Comparison of ENCODE assay signal across 17 mouse cellular contexts in the genomic region with DNA sequence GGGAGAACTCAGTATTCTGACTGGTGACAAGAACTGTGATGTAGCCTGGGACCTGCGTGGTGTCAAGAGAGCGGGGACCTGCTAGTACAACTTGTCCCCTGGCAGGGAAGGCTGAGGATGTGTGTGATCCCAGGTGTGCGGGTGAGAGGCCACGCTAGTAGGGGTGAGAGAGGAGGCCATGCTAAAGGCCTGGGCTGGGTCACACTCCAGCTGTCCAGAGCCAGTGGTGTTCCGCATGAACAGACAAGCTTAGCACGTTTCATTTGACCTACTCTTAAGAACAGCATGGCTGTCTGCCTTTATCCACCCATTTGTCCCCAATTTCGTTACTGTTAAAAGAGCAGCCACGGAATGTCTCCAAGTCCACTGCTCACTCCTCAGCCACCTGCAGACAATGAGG.
"Had no signal": no experiment of that assay in that cellular context is flagged by ENCODE, and none has a peak within 500 bp of the region (broad histone marks: within the 10 kb centered on the region; RNA-seq: fewer than 3 reads in every experiment).

No protein-coding gene starts in this region.

- H3K27me3 ChIP-seq: liver, embryonic 13.5 days; lung, embryonic 15.5 days; megakaryocyte, embryonic 14.5 days; midbrain, embryonic 12.5 days; neural tube, embryonic 15.5 days had no signal

- H3K4me1 ChIP-seq: liver, embryonic 13.5 days; lung, embryonic 15.5 days; megakaryocyte, embryonic 14.5 days; midbrain, embryonic 12.5 days had no signal

- H3K27ac ChIP-seq: left cerebral cortex, adult 2 months; liver, embryonic 13.5 days; lung, embryonic 15.5 days; macrophage; midbrain, embryonic 12.5 days; neural tube, embryonic 15.5 days; stomach, postnatal 0 days had no signal

- ATAC-seq: inflammation-experienced regulatory T-cells, adult 6 months; intestine, postnatal 0 days; liver, postnatal 0 days; midbrain, embryonic 16.5 days had no signal

- H3K9me3 ChIP-seq: liver, embryonic 13.5 days had no signal

- H3K36me3 ChIP-seq: liver, embryonic 13.5 days; lung, embryonic 15.5 days had no signal

- DNase-seq: liver; liver, embryonic 13.5 days; liver, postnatal 0 days; lung, postnatal 14 days; right cerebral cortex, adult 18-20 months; right cerebral cortex, postnatal 25 days; thymus, postnatal 4 days had no signal

- H3K4me2 ChIP-seq: liver, embryonic 13.5 days; lung, embryonic 15.5 days; midbrain, embryonic 12.5 days; neural tube, embryonic 15.5 days had no signal

- H3K9ac ChIP-seq: liver, embryonic 13.5 days; liver, postnatal 0 days; lung, embryonic 15.5 days; midbrain, embryonic 12.5 days; neural tube, embryonic 15.5 days had no signal

- H3K4me3 ChIP-seq: left cerebral cortex, adult 2 months; liver, embryonic 13.5 days; lung, embryonic 15.5 days; megakaryocyte, embryonic 14.5 days; midbrain, embryonic 12.5 days; neural tube, embryonic 15.5 days had no signal
